Mouse (Mus musculus) thymus, adult 18-20 months (tissue): ENCODE results near the gene Tmem60.
A peak's percentile ranks its signal among the peaks of the same experiment; 100 is the strongest.

Source experiments
- DNase-seq, 2 experiments: peaks; one replicate each; pipeline ENCODE4 v3.0.0; 2022; ENCODE audit warnings: mixed read lengths in 2 of 2

The Tmem60 gene

GRCm38 (mm10) chr5:20881915-20882800, at the start of gene Tmem60, which contains the start of gene Phtf2:
TSS of gene Tmem60 (plus strand) at chr5:20882191.
TSS of gene Phtf2 (minus strand) at chr5:20882124.
- DNase-seq = peak; percentile 98

GRCm38 (mm10) chr5:20834399-20834798, 47.6 kb upstream of the Tmem60 start:
- DNase-seq = no peak

GRCm38 (mm10) chr5:20837082-20837481, 44.9 kb upstream of the Tmem60 start:
- DNase-seq = no peak

GRCm38 (mm10) chr5:20843405-20843804, 38.6 kb upstream of the Tmem60 start:
- DNase-seq = no peak

- DNase-seq = no peak
These were observed 38.2 kb upstream of the Tmem60 start for GRCm38 (mm10) chr5:20843816-20844215.

- no peak for DNase-seq
These were observed 35.0 kb upstream of the Tmem60 start for GRCm38 (mm10) chr5:20847010-20847409.

- no peak for DNase-seq
These were observed 26.9 kb upstream of the Tmem60 start for GRCm38 (mm10) chr5:20855066-20855465.

GRCm38 (mm10) chr5:20858404-20858803, 23.6 kb upstream of the Tmem60 start:
- no peak for DNase-seq

- DNase-seq = no peak
These were observed 21.4 kb upstream of the Tmem60 start for GRCm38 (mm10) chr5:20860565-20860964.

GRCm38 (mm10) chr5:20861901-20862300, 20.1 kb upstream of the Tmem60 start:
- DNase-seq = no peak

GRCm38 (mm10) chr5:20864216-20864969, 17.6 kb upstream of the Tmem60 start:
- no peak for DNase-seq

GRCm38 (mm10) chr5:20865193-20865755, 16.7 kb upstream of the Tmem60 start:
- no peak for DNase-seq

- DNase-seq = no peak
These were observed 8.8 kb upstream of the Tmem60 start for GRCm38 (mm10) chr5:20873146-20873545.

GRCm38 (mm10) chr5:20876934-20877426, 5.0 kb upstream of the Tmem60 start:
- no peak for DNase-seq

- DNase-seq = no peak
These were observed 1.6 kb upstream of the Tmem60 start for GRCm38 (mm10) chr5:20880386-20880785.

- peak; percentile 42 to 54 for DNase-seq
These were observed 905 bp upstream of the Tmem60 start for GRCm38 (mm10) chr5:20880797-20881775.

- no peak for DNase-seq
These were observed 2.1 kb downstream of the Tmem60 start for GRCm38 (mm10) chr5:20884036-20884620.

GRCm38 (mm10) chr5:20897446-20898167, 15.6 kb downstream of the Tmem60 start:
- DNase-seq = no peak

GRCm38 (mm10) chr5:20904647-20905046, 22.7 kb downstream of the Tmem60 start:
- DNase-seq = no peak

GRCm38 (mm10) chr5:20905437-20905836, 23.4 kb downstream of the Tmem60 start:
- no peak for DNase-seq

GRCm38 (mm10) chr5:20906191-20906590, 24.2 kb downstream of the Tmem60 start:
- DNase-seq = no peak
